Mouse (Mus musculus) MEL (cell line): Measurements from ENCODE around the gene 5830473C10Rik. TPM values are rescaled to one million over a fixed set of nuclear protein-coding genes. Genes with fewer than 3 reads are reported as not detected.

Experiments used
- DNase-seq: peaks from one replicate; pipeline ENCODE4 v3.0.0; 2011; ENCODE audit warnings: low read depth, low spot score
- H3K27ac ChIP-seq: 2 replicates; pipeline ENCODE4 v1.5.1; 2012; ENCODE audit warnings: low read depth, mild to moderate bottlenecking, control low read depth, low read length, moderate library complexity; ENCODE audit not compliant: control insufficient read depth
- H3K27me3 ChIP-seq, 2 experiments: fragments of 150-350 bp in 1 of 2; sonication (generic) in 1 of 2; 2 replicates each; pipeline ENCODE4 v1.6.1; 2012; ENCODE audit warnings: low read length in 2 of 2, mild to moderate bottlenecking in 2 of 2, improper control_type of control experiment in 1 of 2, moderate library complexity in 1 of 2; ENCODE audit not compliant: insufficient read depth in 2 of 2, control insufficient read depth in 1 of 2
- H3K36me3 ChIP-seq, 2 experiments: 2 replicates each; pipeline ENCODE4 v1.6.1; 2012 to 2014; ENCODE audit warnings: low read length in 2 of 2, improper control_type of control experiment in 1 of 2, inconsistent platforms in 1 of 2, mild to moderate bottlenecking in 1 of 2; ENCODE audit not compliant: insufficient read depth in 2 of 2, control insufficient read depth in 1 of 2
- H3K4me1 ChIP-seq, 2 experiments: fragments of 150-350 bp in 1 of 2; sonication (generic) in 1 of 2; 2 replicates each; pipeline ENCODE4 v1.6.1; 2012; ENCODE audit warnings: low read length in 2 of 2, improper control_type of control experiment in 1 of 2, mild to moderate bottlenecking in 1 of 2; ENCODE audit not compliant: insufficient read depth in 2 of 2, control insufficient read depth in 1 of 2
- H3K4me3 ChIP-seq, 2 experiments: fragments of 150-350 bp in 1 of 2; sonication (generic) in 1 of 2; 2 replicates each; pipeline ENCODE4 v1.5.1; 2012; ENCODE audit warnings: low read depth in 2 of 2, low read length in 2 of 2, mild to moderate bottlenecking in 2 of 2, moderate library complexity in 2 of 2, control low read depth in 1 of 2, improper control_type of control experiment in 1 of 2; ENCODE audit not compliant: control insufficient read depth in 1 of 2, insufficient read depth in 1 of 2
- H3K79me2 ChIP-seq: 2 replicates; pipeline ENCODE4 v1.6.1; 2012; ENCODE audit warnings: mild to moderate bottlenecking, low read length, moderate library complexity; ENCODE audit not compliant: control insufficient read depth, poor library complexity, insufficient read depth
- H3K9ac ChIP-seq: 2 replicates; pipeline ENCODE4 v1.6.1; 2012; ENCODE audit warnings: low read depth, mild to moderate bottlenecking, control low read depth, low read length, moderate library complexity; ENCODE audit not compliant: control insufficient read depth, poor library complexity, severe bottlenecking
- H3K9me3 ChIP-seq: fragments of 150-350 bp; sonication (generic); replicated peaks from 2 replicates; pipeline ENCODE4 v1.6.1; 2012; ENCODE audit warnings: mild to moderate bottlenecking, low read length, improper control_type of control experiment, moderate library complexity; ENCODE audit not compliant: insufficient read depth
- BHLHE40 ChIP-seq: IDR thresholded peaks from 2 replicates; pipeline ENCODE4 v1.6.1; 2012; ENCODE audit warnings: low read depth, mild to moderate bottlenecking, inconsistent platforms, low read length, improper control_type of control experiment, borderline replicate concordance
- CTCF ChIP-seq, 3 experiments: IDR thresholded peaks in 2 of 3; conservative IDR thresholded peaks in 1 of 3; 2 replicates each; pipeline ENCODE4 v1.5.1; 2011 to 2012; ENCODE audit warnings: low read length in 3 of 3, low read depth in 2 of 3, mild to moderate bottlenecking in 2 of 3, improper control_type of control experiment in 1 of 3, inconsistent platforms in 1 of 3, mixed read lengths in 1 of 3, moderate library complexity in 1 of 3; ENCODE audit not compliant: control insufficient read depth in 1 of 3, insufficient read depth in 1 of 3, poor library complexity in 1 of 3, severe bottlenecking in 1 of 3
- GABPA ChIP-seq: IDR thresholded peaks from 2 replicates; pipeline ENCODE4 v1.6.1; 2012; ENCODE audit warnings: low read depth, mild to moderate bottlenecking, inconsistent platforms, low read length, improper control_type of control experiment, moderate library complexity
- HCFC1 ChIP-seq: IDR thresholded peaks from 2 replicates; pipeline ENCODE4 v1.6.1; 2012; ENCODE audit warnings: low read depth, mild to moderate bottlenecking, inconsistent platforms, low read length, improper control_type of control experiment, moderate library complexity
- JUND ChIP-seq: IDR thresholded peaks from 2 replicates; pipeline ENCODE4 v1.6.1; 2011; ENCODE audit warnings: low read depth, mild to moderate bottlenecking, improper control_type of control experiment, low read length
- KAT2A ChIP-seq: conservative IDR thresholded peaks from 2 replicates; pipeline ENCODE4 v1.6.1; 2012; ENCODE audit warnings: low read depth, low read length, improper control_type of control experiment, inconsistent platforms
- POLR2AphosphoS5 ChIP-seq: IDR thresholded peaks from 2 replicates; pipeline ENCODE4 v1.6.1; 2012; ENCODE audit warnings: low read depth, borderline replicate concordance, mild to moderate bottlenecking, inconsistent platforms, low read length, moderate library complexity, mixed read lengths
- SMC3 ChIP-seq: IDR thresholded peaks from 2 replicates; pipeline ENCODE4 v1.6.1; 2011; ENCODE audit warnings: low read depth, low read length, improper control_type of control experiment
- TAL1 ChIP-seq: IDR thresholded peaks from 2 replicates; pipeline ENCODE4 v1.6.1; 2012; ENCODE audit warnings: mild to moderate bottlenecking, inconsistent platforms, low read length, moderate library complexity, mixed read lengths
- USF1 ChIP-seq: IDR thresholded peaks from 2 replicates; pipeline ENCODE4 v1.6.1; 2014; ENCODE audit warnings: low read depth, mild to moderate bottlenecking, inconsistent platforms, low read length, improper control_type of control experiment, moderate library complexity
- ZC3H11A ChIP-seq: IDR thresholded peaks from 2 replicates; pipeline ENCODE4 v1.6.1; 2012; ENCODE audit warnings: low read depth, mild to moderate bottlenecking, inconsistent platforms, low read length, improper control_type of control experiment
- polyA plus RNA-seq, 2 experiments: library from polyadenylated mRNA; stranded (reverse) in 1 of 2; unstranded in 1 of 2; fragments of >175 nt in 1 of 2; fragments of >200 nt in 1 of 2; gene quantifications; 2 replicates each; pipeline versions ENCODE4 v1.2.1 to v1.2.4; 2012; ENCODE audit warnings: low replicate concordance in 2 of 2, low read depth in 1 of 2; ENCODE audit not compliant: insufficient read length in 2 of 2, insufficient read depth in 1 of 2, missing spikeins in 1 of 2
- total RNA-seq: library from RNA; depleted of rRNA; stranded (reverse); fragments of 300-350 nt; gene quantifications from 2 replicates; pipeline ENCODE4 v1.2.3, GENCODE M21; 2012

5830473C10Rik gene
- total and polyA plus RNA-seq, 3 experiments = 5.9 to 9.3 TPM; not detected in 1

DNA sequence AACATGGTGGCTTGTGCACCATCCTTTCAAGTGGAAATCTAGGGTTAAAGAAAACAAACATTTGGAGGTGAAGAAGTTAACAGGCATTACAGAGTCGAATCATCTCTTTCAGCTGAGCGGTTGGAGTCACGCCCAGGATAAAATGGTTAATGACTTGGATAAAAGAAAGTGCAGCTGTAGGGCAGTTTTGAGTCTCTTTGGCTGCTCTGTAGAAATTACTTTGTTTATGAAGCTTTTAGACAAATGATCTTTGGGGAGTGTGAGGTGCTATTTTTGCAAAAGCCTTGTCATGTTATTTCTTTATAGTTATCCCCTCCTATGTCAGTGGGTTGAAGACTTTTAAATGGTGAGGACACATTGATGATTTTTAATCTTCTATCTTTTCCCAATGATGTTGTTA lies 10.3 kb downstream of the 5830473C10Rik start:
- Histone ChIP-seq H3K36me3 (peaks cover 0 to 4% of the 10 kb centered on the region in 2 experiments; a peak in 2 of 4 replicates), H3K27me3 (no peaks in the 10 kb centered on the region), H3K9ac (no peak overlapping the region), H3K9me3 (no peaks in the 10 kb centered on the region), H3K79me2 (no peaks in the 10 kb centered on the region), H3K4me1 (peaks cover 8 to 11% of the 10 kb centered on the region in 2 experiments), H3K4me3 (no peak overlapping the region), H3K27ac (no peak overlapping the region)
- DNase-seq = no peak
- TF ChIP-seq BHLHE40 = no peak

- Histone ChIP-seq H3K4me1 (no peaks in the 10 kb centered on the region), H3K36me3 (no peaks in the 10 kb centered on the region), H3K4me3 (no peak overlapping the region), H3K27me3 (no peaks in the 10 kb centered on the region), H3K79me2 (no peaks in the 10 kb centered on the region)
- DNase-seq = no peak
- TF ChIP-seq CTCF (IDR thresholded peaks at IDR 0.05 in 2 of 3, conservative IDR thresholded peaks at IDR 0.05 in 1 of 3; ENCODE audit: control insufficient read depth in 1 of 3, insufficient read depth in 1 of 3, low read depth in 2 of 3, low read length in 3 of 3, poor library complexity in 1 of 3, severe bottlenecking in 1 of 3) (no peak), JUND (no peak), TAL1 (no peak), GABPA (no peak), POLR2AphosphoS5 (no peak)
- TF ChIP-seq, all 39 proteins: peak for 0
- H3K27ac ChIP-seq = no peak overlapping the region
- no peak overlapping the region for H3K9ac ChIP-seq
- no peaks in the 10 kb centered on the region for H3K9me3 ChIP-seq
Observed at GRCm38 (mm10) chr5:90577751-90578150, 16.8 kb downstream of the 5830473C10Rik start.

DNA sequence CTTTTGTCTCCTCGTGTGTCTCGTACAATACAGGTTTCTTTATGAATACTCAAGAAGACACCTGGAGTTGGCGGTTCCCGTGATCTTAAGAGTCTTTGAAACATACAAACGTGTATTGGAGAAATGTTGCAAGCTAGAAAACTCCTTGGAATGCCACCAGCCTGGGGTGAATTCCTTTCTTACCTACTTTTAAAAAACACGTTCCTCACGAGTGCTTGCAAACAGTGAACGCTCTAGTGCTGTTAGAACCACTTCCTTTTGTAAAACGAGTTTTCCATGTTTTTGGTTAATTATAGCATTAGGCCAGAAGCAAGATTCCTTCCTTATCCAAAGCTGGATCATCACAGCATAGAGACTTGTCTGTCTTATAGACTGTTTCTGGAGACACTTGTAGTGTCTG lies 18.6 kb downstream of the 5830473C10Rik start:
- Histone ChIP-seq H3K4me3 (no peak overlapping the region), H3K9me3 (no peaks in the 10 kb centered on the region), H3K27me3 (no peaks in the 10 kb centered on the region), H3K4me1 (peaks cover 0 to under 1% of the 10 kb centered on the region in 2 experiments; a peak in 1 of 4 replicates), H3K79me2 (no peaks in the 10 kb centered on the region), H3K27ac (no peak overlapping the region), H3K9ac (no peak overlapping the region), H3K36me3 (no peaks in the 10 kb centered on the region)
- no peak for TF ChIP-seq TAL1
- TF ChIP-seq USF1 = no peak
- no peak for TF ChIP-seq KAT2A
- no peak for TF ChIP-seq ZC3H11A
- TF ChIP-seq SMC3 = no peak
- TF ChIP-seq HCFC1 = no peak
- DNase-seq = no peak
